Mouse (Mus musculus) lung, adult 2 months (tissue): ENCODE data around the gene Yeats2.
A peak's percentile ranks its signal among the peaks of the same experiment; 100 is the strongest.

Experiments used
- CTCF ChIP-seq: fragments of 200-500 bp; IDR thresholded peaks from 2 replicates; pipeline ENCODE4 v1.5.1; 2011; ENCODE audit warnings: mild to moderate bottlenecking, low read length, control low read depth; ENCODE audit not compliant: insufficient read depth
- POLR2A ChIP-seq: fragments of 200-500 bp; IDR thresholded peaks from 2 replicates; pipeline ENCODE4 v1.6.1; 2011; ENCODE audit warnings: low read depth, mild to moderate bottlenecking, control low read depth, low read length, borderline replicate concordance; ENCODE audit errors: extremely low read depth

DNA sequence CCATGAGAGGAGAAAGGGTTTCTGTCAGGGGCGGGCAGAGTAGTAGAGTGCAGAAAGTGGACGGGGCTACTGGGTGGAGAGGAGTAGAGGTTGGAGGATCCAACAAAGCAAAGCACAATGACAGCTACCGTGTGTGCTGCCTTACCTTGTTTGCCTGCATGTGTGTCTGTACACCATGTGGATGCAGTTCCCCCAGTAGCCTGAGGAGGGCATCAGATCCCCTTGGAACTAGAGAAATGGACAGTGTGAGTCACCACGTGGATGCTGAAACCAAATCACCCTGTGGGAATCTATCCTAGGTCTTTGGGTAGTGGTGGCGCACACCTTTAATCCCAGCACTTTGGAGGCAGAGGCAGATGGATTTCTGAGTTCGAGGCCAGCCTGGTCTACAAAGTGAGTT is 31.9 kb upstream of the Yeats2 start:
- TF ChIP-seq CTCF (0 out of 2 replicates have a peak, but pooled peaks have one; percentile 10), POLR2A (no peak)
